Mouse (Mus musculus) spleen, adult 2 months (tissue): ENCODE data around the gene Tgtp2.

ENCODE experiments used
- CTCF ChIP-seq: fragments of 200-500 bp; IDR thresholded peaks from 2 replicates; pipeline ENCODE4 v1.5.1; 2011; ENCODE audit warnings: mild to moderate bottlenecking, inconsistent platforms; ENCODE audit not compliant: insufficient read depth, insufficient read length, insufficient replicate concordance; ENCODE audit errors: extremely low read depth
- POLR2A ChIP-seq: fragments of 200-500 bp; IDR thresholded peaks from 2 replicates; pipeline ENCODE4 v1.6.1; 2011; ENCODE audit warnings: low read depth, low read length, inconsistent platforms

GRCm38 (mm10) chr11:49103047-49103693, 39.2 kb upstream of the Tgtp2 start:
- TF ChIP-seq CTCF, result peak; percentile 80; the same call in 1 of the 2 replicates
- no peak for TF ChIP-seq POLR2A
